Mouse (Mus musculus): Measurements from ENCODE around the gene Rbm12b1. TPM values are rescaled to one million over a fixed set of nuclear protein-coding genes. Genes with fewer than 3 reads are reported as not detected.
"Not testable (repeated sequence)": the region's sequence is repeated elsewhere in the genome, so short reads cannot be mapped to it uniquely, and the experiment has no call there.

Rbm12b1 gene
- 9.5 and 9.7 TPM in 2 replicates for polyA plus RNA-seq (2014; fragmentation: Nextera tagmentation; extraction: Ambion mirVana)

DNA sequence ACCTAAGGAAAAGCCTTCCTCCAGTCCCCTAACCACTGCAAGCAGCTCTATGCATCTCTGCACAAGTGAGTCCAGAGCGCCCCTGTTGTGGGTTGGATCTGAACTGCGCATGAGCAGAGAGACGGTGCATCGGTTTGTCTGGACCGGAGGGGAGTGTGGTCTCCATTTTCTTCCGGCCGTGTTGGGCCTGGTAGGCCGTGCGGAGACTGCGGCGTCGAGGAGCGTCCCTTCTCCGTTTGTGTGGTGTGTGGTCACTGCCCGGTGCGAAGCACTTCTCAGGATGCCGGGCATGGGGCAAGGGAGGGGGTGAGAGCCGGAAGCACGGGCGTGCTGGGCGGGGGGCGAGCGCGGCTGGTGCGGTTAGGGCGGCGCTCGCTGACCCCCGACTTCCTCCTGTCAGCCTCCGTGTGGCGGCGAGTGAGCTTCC lies at the start of gene Rbm12b1:
Gene Rbm12b1 (plus strand): TSS at position 124 of the 427 bp plus-strand sequence.
- not testable (repeated sequence) for H3K4me1 ChIP-seq (ENCODE audit: control insufficient read depth, insufficient read depth, low read length); H3K9me3 ChIP-seq (ENCODE audit: control insufficient read depth, low read length); H3K27me3 ChIP-seq (ENCODE audit: control insufficient read depth, insufficient read depth, low read length); H3K36me3 ChIP-seq (ENCODE audit: control insufficient read depth, insufficient read depth, low read length)
- peak; percentile 99 for ATAC-seq (ENCODE audit: low read depth)
- peak within 1 kb of the TSS; percentile 57 for H3K27ac ChIP-seq (ENCODE audit: low read depth, low read length)
- H3K9ac ChIP-seq (replicated peaks; ENCODE audit: low read depth, low read length) = 0 out of 2 replicates have a peak within 1 kb of the TSS, but pooled peaks have one; percentile 39
- H3K4me3 ChIP-seq (ENCODE audit: low read depth, low read length) = peak within 1 kb of the TSS; percentile 34
- H3K4me2 ChIP-seq (ENCODE audit: low read depth, low read length) = peak within 1 kb of the TSS; percentile 35; the same call in 1 of the 2 replicates
- 5% methylated on average over 17 of the region's 32 CpGs for WGBS

DNA sequence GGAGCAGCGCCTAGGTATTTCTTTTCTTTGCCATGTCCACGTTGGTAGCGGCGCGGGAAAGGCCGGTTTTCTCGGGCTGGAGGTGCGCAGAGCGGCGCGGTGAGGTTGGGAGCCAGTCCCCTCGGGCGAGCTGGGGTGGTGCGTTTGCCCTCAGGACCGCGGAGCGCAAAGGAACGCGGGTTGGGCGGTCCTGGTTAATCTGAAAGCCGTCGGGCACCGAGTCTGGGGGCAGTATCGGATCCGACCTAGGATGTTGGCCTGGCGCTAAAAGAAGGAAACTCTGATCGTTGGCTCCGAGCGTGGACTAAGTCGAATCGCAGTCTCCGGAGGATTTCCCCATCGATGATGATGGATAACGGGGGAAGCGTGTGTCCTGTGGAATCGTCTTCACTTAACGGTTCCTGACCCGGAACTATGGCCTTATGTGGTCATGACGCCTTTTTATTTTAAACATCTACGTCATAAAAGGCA lies 563 bp downstream of the Rbm12b1 start:
- 6% methylated on average over 20 of the region's 40 CpGs for WGBS
- Histone ChIP-seq H3K4me2 (ENCODE audit: low read depth, low read length) (peak overlapping the region; percentile 35; the same call in 1 of the 2 replicates), H3K9ac (replicated peaks; ENCODE audit: low read depth, low read length) (0 out of 2 replicates have a peak overlapping the region, but pooled peaks have one; percentile 39), H3K4me3 (ENCODE audit: low read depth, low read length) (peak overlapping the region; percentile 34)
- H3K36me3 ChIP-seq (ENCODE audit: control insufficient read depth, insufficient read depth, low read length); H3K27ac ChIP-seq (ENCODE audit: low read depth, low read length); H3K27me3 ChIP-seq (ENCODE audit: control insufficient read depth, insufficient read depth, low read length); H3K9me3 ChIP-seq (ENCODE audit: control insufficient read depth, low read length); H3K4me1 ChIP-seq (ENCODE audit: control insufficient read depth, insufficient read depth, low read length): not testable (repeated sequence)
- peak; percentile 87 for ATAC-seq (ENCODE audit: low read depth)

DNA sequence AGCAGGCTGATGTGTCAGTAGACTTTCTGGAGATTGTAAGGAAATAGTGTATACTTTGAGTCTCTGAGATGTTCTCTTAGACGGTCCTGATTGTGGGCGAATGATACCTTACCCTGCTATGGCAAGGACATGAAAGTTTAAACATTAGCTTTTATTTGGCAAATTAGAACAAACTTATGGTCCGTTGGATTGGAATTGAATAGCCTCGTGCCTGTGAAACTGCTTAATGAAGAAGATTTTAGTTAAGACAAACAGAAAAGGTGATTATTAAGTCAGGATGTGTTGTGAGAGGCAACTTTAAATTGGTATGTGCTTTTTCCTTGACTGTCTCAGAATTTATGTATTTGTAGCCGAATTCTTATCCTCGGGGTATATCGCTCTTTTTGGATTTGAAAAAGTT lies 1.5 kb downstream of the Rbm12b1 start:
- not testable (repeated sequence) for H3K9me3 ChIP-seq (ENCODE audit: control insufficient read depth, low read length); ATAC-seq (ENCODE audit: low read depth); H3K9ac ChIP-seq (replicated peaks; ENCODE audit: low read depth, low read length); H3K4me1 ChIP-seq (ENCODE audit: control insufficient read depth, insufficient read depth, low read length); H3K4me2 ChIP-seq (ENCODE audit: low read depth, low read length); H3K27ac ChIP-seq (ENCODE audit: low read depth, low read length); H3K36me3 ChIP-seq (ENCODE audit: control insufficient read depth, insufficient read depth, low read length); H3K4me3 ChIP-seq (ENCODE audit: low read depth, low read length); H3K27me3 ChIP-seq (ENCODE audit: control insufficient read depth, insufficient read depth, low read length)
- 92% methylated on average over 6 of the region's 7 CpGs for WGBS

DNA sequence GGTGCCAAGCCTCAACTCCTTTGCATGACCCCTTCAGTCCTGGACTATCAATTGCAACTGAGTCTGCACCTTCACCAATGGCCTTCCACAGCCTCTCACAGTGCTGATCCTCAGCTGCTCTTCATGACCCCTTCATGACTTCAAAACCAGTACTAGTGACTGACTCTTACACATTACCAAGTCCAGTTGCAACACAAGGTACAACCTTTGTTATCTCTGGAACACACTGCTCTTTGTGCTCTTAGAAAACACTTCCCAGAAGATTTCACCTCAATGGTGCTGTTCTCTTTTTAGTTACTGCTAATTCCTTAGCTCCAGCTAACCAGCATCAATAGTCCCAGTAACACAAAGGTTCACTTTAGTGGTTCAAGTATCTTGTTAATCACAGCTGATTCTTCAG lies 7.6 kb downstream of the Rbm12b1 start:
- no peak overlapping the region for H3K9ac ChIP-seq (replicated peaks; ENCODE audit: low read depth, low read length)
- no peaks in the 10 kb centered on the region for H3K9me3 ChIP-seq (ENCODE audit: control insufficient read depth, low read length)
- no peaks in the 10 kb centered on the region for H3K27me3 ChIP-seq (ENCODE audit: control insufficient read depth, insufficient read depth, low read length)
- no peaks in the 10 kb centered on the region for H3K4me1 ChIP-seq (ENCODE audit: control insufficient read depth, insufficient read depth, low read length)
- no peaks in the 10 kb centered on the region for H3K36me3 ChIP-seq (ENCODE audit: control insufficient read depth, insufficient read depth, low read length)
- ATAC-seq (ENCODE audit: low read depth) = no peak
- no peak overlapping the region for H3K4me3 ChIP-seq (ENCODE audit: low read depth, low read length)
- no peak overlapping the region for H3K27ac ChIP-seq (ENCODE audit: low read depth, low read length)
- H3K4me2 ChIP-seq (ENCODE audit: low read depth, low read length) = no peak overlapping the region

DNA sequence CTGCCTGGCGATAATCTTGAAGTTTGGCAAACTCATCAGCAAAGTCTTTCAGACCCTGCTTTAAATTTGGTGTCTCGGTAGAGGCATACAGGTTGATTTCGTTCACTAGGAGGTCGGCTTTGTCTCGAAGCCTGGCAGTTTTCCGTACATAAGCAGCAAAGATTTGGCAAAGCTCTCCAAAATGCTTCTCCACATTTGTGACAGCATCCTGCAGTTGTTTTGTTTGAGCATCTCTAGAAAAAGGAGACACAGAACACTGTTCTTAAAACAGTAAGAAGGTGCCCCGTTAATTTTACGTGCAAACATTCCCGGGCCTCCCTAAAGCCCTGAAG lies 30.9 kb downstream of the Rbm12b1 start:
- whole genome bisulfite sequencing = 16% methylated on average over 9 of the region's 9 CpGs

DNA sequence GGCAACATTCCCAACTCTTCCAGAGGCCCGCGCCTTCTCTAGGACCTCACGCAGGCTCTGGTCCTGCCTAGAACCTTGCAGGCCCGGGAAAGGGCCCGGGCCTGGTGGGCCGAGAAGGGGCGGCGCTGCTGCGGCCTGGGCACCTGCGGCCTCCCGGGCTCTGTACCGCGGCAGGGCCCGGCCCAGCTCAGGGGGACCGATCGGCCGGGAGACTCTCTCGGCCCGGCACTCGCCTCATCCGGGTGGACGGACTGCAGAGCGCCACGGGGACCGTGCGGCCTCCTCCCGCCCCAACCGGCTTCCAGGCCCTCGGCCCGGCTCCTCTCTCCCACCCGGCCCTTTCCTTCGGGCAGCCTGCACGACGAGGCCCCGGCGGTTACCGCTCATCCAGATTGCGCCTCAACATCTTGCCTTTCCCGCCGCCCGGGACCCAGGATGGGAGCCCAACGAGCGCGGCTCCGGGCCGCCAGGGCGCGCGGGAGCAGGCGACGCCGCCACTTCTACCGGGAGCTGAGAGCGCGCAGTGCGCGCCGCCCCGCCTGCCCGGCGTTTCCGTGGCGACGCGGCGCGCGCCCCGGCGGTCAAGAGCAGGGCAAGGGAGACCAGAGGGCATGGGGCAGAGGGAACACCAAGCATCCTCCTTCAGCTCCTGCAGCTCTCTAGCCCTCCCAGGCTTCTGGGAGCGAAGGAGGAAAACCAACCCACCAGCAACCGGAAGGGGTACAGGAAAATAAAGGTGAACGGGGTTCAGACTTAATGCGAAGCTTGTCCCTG lies 31.4 kb downstream of the Rbm12b1 start, which contains the start of gene Fam92a:
Gene Fam92a (minus strand): TSS at position 698 of the 774 bp plus-strand sequence.
- peaks cover 7% of the 10 kb centered on the region for H3K4me1 ChIP-seq (ENCODE audit: control insufficient read depth, insufficient read depth, low read length)
- H3K36me3 ChIP-seq (ENCODE audit: control insufficient read depth, insufficient read depth, low read length) = peaks cover 13% of the 10 kb centered on the region; the same call in 1 of the 2 replicates
- WGBS = under 1% methylated on average over 59 of the region's 74 CpGs

More for the DNA sequence above, 30.9 kb downstream of the Rbm12b1 start:
- Histone ChIP-seq H3K27me3 (ENCODE audit: control insufficient read depth, insufficient read depth, low read length) (no peaks in the 10 kb centered on the region), H3K27ac (ENCODE audit: low read depth, low read length) (peak overlapping the region; percentile 89), H3K36me3 (ENCODE audit: control insufficient read depth, insufficient read depth, low read length) (peaks cover 18% of the 10 kb centered on the region; the same call in 1 of the 2 replicates), H3K4me2 (ENCODE audit: low read depth, low read length) (peak overlapping the region; percentile 69), H3K9ac (replicated peaks; ENCODE audit: low read depth, low read length) (peak overlapping the region; percentile 97), H3K4me3 (ENCODE audit: low read depth, low read length) (peak overlapping the region; percentile 77), H3K9me3 (ENCODE audit: control insufficient read depth, low read length) (no peaks in the 10 kb centered on the region), H3K4me1 (ENCODE audit: control insufficient read depth, insufficient read depth, low read length) (peaks cover 7% of the 10 kb centered on the region)
- ATAC-seq (ENCODE audit: low read depth) = no peak

DNA sequence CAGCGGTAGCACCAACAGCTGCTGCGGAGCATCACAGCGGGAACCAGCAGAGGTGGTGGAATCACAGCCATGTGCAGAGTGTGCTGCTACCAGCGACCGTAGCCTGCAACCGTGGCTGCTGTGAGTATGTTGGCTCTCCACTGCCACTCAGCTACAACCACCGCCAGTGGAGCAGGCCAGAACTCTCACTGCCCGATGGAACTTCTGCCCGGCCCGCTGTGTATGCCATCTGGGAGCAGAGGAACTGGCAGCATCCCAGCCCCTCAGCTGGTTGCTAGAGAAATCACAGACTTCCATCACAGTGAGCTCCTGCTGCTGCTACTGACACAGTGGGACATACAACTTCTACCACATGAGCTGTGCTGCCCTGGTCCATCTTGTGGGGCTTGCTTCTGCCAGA lies 38.9 kb downstream of the Rbm12b1 start:
- Histone ChIP-seq H3K9me3 (ENCODE audit: control insufficient read depth, low read length) (no peaks in the 10 kb centered on the region), H3K27ac (ENCODE audit: low read depth, low read length) (no peak overlapping the region), H3K4me3 (ENCODE audit: low read depth, low read length) (no peak overlapping the region), H3K27me3 (ENCODE audit: control insufficient read depth, insufficient read depth, low read length) (no peaks in the 10 kb centered on the region), H3K4me1 (ENCODE audit: control insufficient read depth, insufficient read depth, low read length) (no peaks in the 10 kb centered on the region), H3K9ac (replicated peaks; ENCODE audit: low read depth, low read length) (no peak overlapping the region), H3K36me3 (ENCODE audit: control insufficient read depth, insufficient read depth, low read length) (no peaks in the 10 kb centered on the region), H3K4me2 (ENCODE audit: low read depth, low read length) (no peak overlapping the region)
- WGBS = 86% methylated on average over 10 of the region's 10 CpGs
- no peak for ATAC-seq (ENCODE audit: low read depth)

More for the DNA sequence above, 31.4 kb downstream of the Rbm12b1 start, which contains the start of gene Fam92a:
- Histone ChIP-seq H3K9me3 (ENCODE audit: control insufficient read depth, low read length) (no peaks in the 10 kb centered on the region), H3K4me2 (ENCODE audit: low read depth, low read length) (peak within 1 kb of the TSS; percentile 69), H3K27ac (ENCODE audit: low read depth, low read length) (peak within 1 kb of the TSS; percentile 89), H3K9ac (replicated peaks; ENCODE audit: low read depth, low read length) (peak within 1 kb of the TSS; percentile 97), H3K4me3 (ENCODE audit: low read depth, low read length) (peak within 1 kb of the TSS; percentile 77), H3K27me3 (ENCODE audit: control insufficient read depth, insufficient read depth, low read length) (no peaks in the 10 kb centered on the region)
- peak; percentile 92 for ATAC-seq (ENCODE audit: low read depth)

Other genes with a start within 250 kb of the Rbm12b1 start
- 0.40 and 0.72 TPM in 2 replicates for gene Gm10604, start 159.0 kb upstream of the Rbm12b1 start, polyA plus RNA-seq (2014; fragmentation: Nextera tagmentation; extraction: Ambion mirVana)
- gene Rbm12b2, start 50.8 kb upstream of the Rbm12b1 start, polyA plus RNA-seq (2014; fragmentation: Nextera tagmentation; extraction: Ambion mirVana) = 17.8 and 20.8 TPM in 2 replicates
- 104 and 110 TPM in 2 replicates for gene Fam92a, start 31.8 kb downstream of the Rbm12b1 start, polyA plus RNA-seq (2014; fragmentation: Nextera tagmentation; extraction: Ambion mirVana)